ENCODE assay signal across 8 mouse cellular contexts in genomic region chr13:51408519-51409001, GRCm38 (mm10). TPM values are rescaled to one million over a fixed set of nuclear protein-coding genes. Genes with fewer than 3 reads are reported as not detected.
DNase-seq lines count a peak whose midpoint lies in the region; ATAC-seq lines count a peak whose summit lies in the region.

Gene S1pr3 (plus strand): TSS chr13:51408639.

- H3K4me3 ChIP-seq in forebrain, embryonic 12.5 days (replicated peaks): peak within 1 kb of the TSS; percentile 40
- H3K4me3 ChIP-seq in stomach, embryonic 15.5 days (replicated peaks): peak within 1 kb of the TSS; percentile 55

- ATAC-seq in forebrain, embryonic 12.5 days (ENCODE audit: low FRiP score): peak; percentile 69
- ATAC-seq in megakaryocyte-erythroid progenitor cell, adult 5-6 weeks (replicated peaks; ENCODE audit: low FRiP score, low TSS enrichment, poor library complexity, severe bottlenecking): 0 out of 2 replicates have a peak, but pooled peaks have one; percentile 43
- peak; percentile 84 for ATAC-seq in stomach, embryonic 15.5 days (ENCODE audit: insufficient read depth, low FRiP score, low read depth)
- ATAC-seq in inflammation-experienced regulatory T-cells, adult 6 months: no peak

- H3K9me3 ChIP-seq in forebrain, embryonic 12.5 days: 0 out of 2 replicates have a peak, but pooled peaks cover 4% of the 10 kb centered on the region
- H3K9me3 ChIP-seq in stomach, embryonic 15.5 days: no peaks in the 10 kb centered on the region

- H3K9ac ChIP-seq in forebrain, embryonic 12.5 days: peak within 1 kb of the TSS; percentile 21
- peak within 1 kb of the TSS; percentile 44 for H3K9ac ChIP-seq in stomach, embryonic 15.5 days

- intact Hi-C loops in left cerebral cortex, postnatal 4 days (cut with DNase I): loop anchor here (10.0 kb wide), 1 partner anchor 104 kb away; no protein-coding TSS in a partner anchor
- intact Hi-C loops in heart, postnatal 10 days (cut with DNase I): no loop called here

- peak within 1 kb of the TSS; percentile 65 for H3K4me2 ChIP-seq in forebrain, embryonic 12.5 days
- H3K4me2 ChIP-seq in stomach, embryonic 15.5 days: peak within 1 kb of the TSS; percentile 72

- 2% methylated on average over 33 of the region's 33 CpGs for WGBS in forebrain, embryonic 12.5 days
- under 1% methylated on average over 33 of the region's 33 CpGs for WGBS in stomach, embryonic 15.5 days

- DNase-seq in left cerebral cortex, postnatal 4 days: peak; percentile 48
- DNase-seq in left cerebral cortex, adult 18-20 months (ENCODE audit: low spot score in 2 of 2): no peak
- peak; percentile 75 to 77 for DNase-seq in heart, postnatal 10 days
- DNase-seq in kidney, postnatal 4 days: peak; percentile 83 to 89

- H3K27me3 ChIP-seq in forebrain, embryonic 12.5 days: peaks cover 27% of the 10 kb centered on the region
- H3K27me3 ChIP-seq in stomach, embryonic 15.5 days (replicated peaks): no peaks in the 10 kb centered on the region

- peaks cover 3% of the 10 kb centered on the region; the same call in 1 of the 2 replicates for H3K36me3 ChIP-seq in forebrain, embryonic 12.5 days (replicated peaks)
- H3K36me3 ChIP-seq in stomach, embryonic 15.5 days: no peaks in the 10 kb centered on the region

- H3K4me1 ChIP-seq in forebrain, embryonic 12.5 days: peaks cover 22% of the 10 kb centered on the region
- H3K4me1 ChIP-seq in stomach, embryonic 15.5 days: peaks cover 15% of the 10 kb centered on the region

- H3K27ac ChIP-seq in forebrain, embryonic 12.5 days: no peak within 1 kb of the TSS
- peak within 1 kb of the TSS; percentile 81 for H3K27ac ChIP-seq in stomach, embryonic 15.5 days

RNA-seq across cellular contexts. Expression of gene S1pr3, which starts in this region (rescaled TPM):
- total RNA-seq in left cerebral cortex, postnatal 4 days (2021): 1 to 10 TPM; 7.4 to 7.6 TPM
- 1 to 10 TPM; 6.7 to 7.3 TPM for total RNA-seq in left cerebral cortex, adult 18-20 months (2021)
- polyA plus RNA-seq in forebrain, embryonic 12.5 days (2016; fragmentation: Nextera tagmentation; extraction: Ambion mirVana): 27.8 and 32.0 TPM in 2 replicates
- total RNA-seq in heart, postnatal 10 days (2021): 10 to 100 TPM; 25.6 to 31.5 TPM
- total RNA-seq in megakaryocyte-erythroid progenitor cell, adult 5-6 weeks (2014; fragmentation: Nextera tagmentation): 0.31 TPM in 1 of 2 replicates, not detected in the other
- 0.33 and 0.42 TPM in 2 replicates for total RNA-seq in megakaryocyte-erythroid progenitor cell, adult 5-6 weeks (2017)
- 37.7 and 43.4 TPM in 2 replicates for polyA plus RNA-seq in stomach, embryonic 15.5 days (2015; fragmentation: Nextera tagmentation; extraction: Ambion mirVana)
- polyA plus RNA-seq in inflammation-experienced regulatory T-cells, adult 6 months (2017; shearing (Covaris generic)): under 1 TPM in 1 of 3 experiments, not detected in 2; 0.24 TPM

Comparison
In these comparisons a context has a peak if more than half of its experiments do, and no peak if none do; other contexts are left out.
1. RNA of gene S1pr3 (total RNA-seq): 25.6 to 31.5 TPM in heart, postnatal 10 days, 7.4 to 7.6 TPM in left cerebral cortex, postnatal 4 days and 6.7 to 7.3 TPM in left cerebral cortex, adult 18-20 months; 0.31 to 0.42 TPM in megakaryocyte-erythroid progenitor cell, adult 5-6 weeks; every median in the first group is over 4 times any median in the second.
2. RNA of gene S1pr3 (polyA plus RNA-seq): 37.7 to 43.4 TPM in stomach, embryonic 15.5 days and 27.8 to 32.0 TPM in forebrain, embryonic 12.5 days; 0.24 TPM in inflammation-experienced regulatory T-cells, adult 6 months; every median in the first group is over 10 times any median in the second.
3. DNase-seq: peak in left cerebral cortex, postnatal 4 days (single experiment), heart, postnatal 10 days (2 of 2) and kidney, postnatal 4 days (2 of 2); none in left cerebral cortex, adult 18-20 months (0 of 2).
4. Peak in ATAC-seq in megakaryocyte-erythroid progenitor cell, adult 5-6 weeks; RNA of the gene not detected or under 1 TPM.